Mouse (Mus musculus) adrenal gland, adult (tissue): ENCODE measurements around the gene Armc2.

Experiments
- DNase-seq, 2 experiments: peaks; one replicate each; pipeline ENCODE4 v3.0.0; 2022 to 2023; ENCODE audit warnings: low spot score in 1 of 2; ENCODE audit not compliant: inconsistent age in 2 of 2

The Armc2 gene

GRCm38 (mm10) chr10:41875624-41876023, 142.6 kb downstream of the Armc2 start:
- peak in 1 of 2 experiments; percentile 17 for DNase-seq

- DNase-seq = peak in 1 of 2 experiments; percentile 13
Observed at GRCm38 (mm10) chr10:41871564-41871963, 146.7 kb downstream of the Armc2 start.

GRCm38 (mm10) chr10:41870101-41870500, 148.1 kb downstream of the Armc2 start:
- DNase-seq = peak in 1 of 2 experiments; percentile 11

GRCm38 (mm10) chr10:41867956-41868355, 150.3 kb downstream of the Armc2 start:
- DNase-seq = no peak

GRCm38 (mm10) chr10:41866838-41867154, 151.4 kb downstream of the Armc2 start:
- DNase-seq = no peak

- peak in 1 of 2 experiments; percentile 23 for DNase-seq
Observed at GRCm38 (mm10) chr10:41866069-41866837, 152.0 kb downstream of the Armc2 start.
